Mouse (Mus musculus): ENCODE measurements around the gene Tcf12. TPM values are rescaled to one million over a fixed set of nuclear protein-coding genes. Genes with fewer than 3 reads are reported as not detected.

Tcf12 gene
- polyA plus RNA-seq, 1 experiment from 2014 or later = 230 TPM

DNA sequence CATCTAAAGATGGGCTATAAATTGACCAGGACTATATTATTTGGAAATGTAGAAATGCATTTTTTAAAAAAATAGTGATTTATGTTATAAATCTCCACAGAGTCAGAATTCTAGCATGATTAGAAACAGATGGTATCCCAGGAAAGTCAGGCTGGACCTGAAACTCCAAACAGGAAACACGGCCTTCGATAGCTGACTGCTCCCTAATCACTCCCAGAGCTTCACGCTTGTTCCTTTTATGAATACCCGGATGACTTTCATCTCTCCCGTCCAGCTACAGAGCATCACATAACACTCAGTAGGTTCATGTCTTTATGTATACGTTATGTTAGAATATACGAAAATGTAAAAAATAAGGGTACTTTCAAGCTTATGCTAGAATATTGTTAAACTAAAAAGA is 216.4 kb downstream of the Tcf12 start:
- H3K27me3 ChIP-seq (ENCODE audit: control insufficient read depth, insufficient read depth, low read length) = no peaks in the 10 kb centered on the region
- DNase-seq (ENCODE audit: low spot score) (peak; percentile 94), ATAC-seq (replicated peaks; ENCODE audit: insufficient number of reproducible peaks, low FRiP score, low TSS enrichment, low read depth) (no peak)
- H3K9me3 ChIP-seq (replicated peaks; ENCODE audit: control insufficient read depth, low read length) = no peaks in the 10 kb centered on the region
- WGBS = 12% methylated on average over 7 of the region's 7 CpGs
- H3K4me1 ChIP-seq (ENCODE audit: control insufficient read depth, insufficient read depth, low read length) = no peaks in the 10 kb centered on the region
- no peak overlapping the region for H3K4me2 ChIP-seq (ENCODE audit: low read depth, low read length)
- no peaks in the 10 kb centered on the region for H3K36me3 ChIP-seq (replicated peaks; ENCODE audit: control insufficient read depth, insufficient read depth, low read depth, low read length)
- no peak overlapping the region for H3K27ac ChIP-seq (replicated peaks; ENCODE audit: low read depth, low read length)
- H3K4me3 ChIP-seq (ENCODE audit: low read depth, low read length) = peak overlapping the region; percentile 53
- no peak overlapping the region for H3K9ac ChIP-seq (replicated peaks; ENCODE audit: low read length)

DNA sequence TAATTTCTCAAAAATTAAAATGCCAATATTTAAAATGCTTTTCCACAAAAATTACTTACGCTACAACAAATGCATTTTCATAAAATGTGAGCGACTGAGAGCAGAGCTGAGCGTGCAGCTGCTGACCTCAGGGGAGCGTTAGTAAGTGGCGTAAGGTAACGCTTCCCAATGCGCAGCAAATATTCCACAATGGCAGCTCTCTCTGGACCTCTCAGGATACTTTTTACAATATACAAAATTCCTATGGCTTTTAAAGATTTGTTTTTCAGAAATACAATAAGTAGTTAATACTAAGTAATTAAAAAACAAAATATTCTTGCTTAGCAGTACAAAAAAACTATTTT is 216.8 kb downstream of the Tcf12 start:
- peak overlapping the region; percentile 55 for H3K4me2 ChIP-seq (ENCODE audit: low read depth, low read length)
- no peaks in the 10 kb centered on the region for H3K27me3 ChIP-seq (ENCODE audit: control insufficient read depth, insufficient read depth, low read length)
- H3K9ac ChIP-seq (replicated peaks; ENCODE audit: low read length) = peak overlapping the region; percentile 68
- peak overlapping the region; percentile 53 for H3K4me3 ChIP-seq (ENCODE audit: low read depth, low read length)
- peak overlapping the region; percentile 66 for H3K27ac ChIP-seq (replicated peaks; ENCODE audit: low read depth, low read length)
- H3K36me3 ChIP-seq (replicated peaks; ENCODE audit: control insufficient read depth, insufficient read depth, low read depth, low read length) = no peaks in the 10 kb centered on the region
- 13% methylated on average over 7 of the region's 7 CpGs for WGBS
- ATAC-seq (replicated peaks; ENCODE audit: insufficient number of reproducible peaks, low FRiP score, low TSS enrichment, low read depth) = no peak
- no peaks in the 10 kb centered on the region for H3K9me3 ChIP-seq (replicated peaks; ENCODE audit: control insufficient read depth, low read length)
- peak; percentile 66 for DNase-seq (ENCODE audit: low spot score)
- H3K4me1 ChIP-seq (ENCODE audit: control insufficient read depth, insufficient read depth, low read length) = no peaks in the 10 kb centered on the region

DNA sequence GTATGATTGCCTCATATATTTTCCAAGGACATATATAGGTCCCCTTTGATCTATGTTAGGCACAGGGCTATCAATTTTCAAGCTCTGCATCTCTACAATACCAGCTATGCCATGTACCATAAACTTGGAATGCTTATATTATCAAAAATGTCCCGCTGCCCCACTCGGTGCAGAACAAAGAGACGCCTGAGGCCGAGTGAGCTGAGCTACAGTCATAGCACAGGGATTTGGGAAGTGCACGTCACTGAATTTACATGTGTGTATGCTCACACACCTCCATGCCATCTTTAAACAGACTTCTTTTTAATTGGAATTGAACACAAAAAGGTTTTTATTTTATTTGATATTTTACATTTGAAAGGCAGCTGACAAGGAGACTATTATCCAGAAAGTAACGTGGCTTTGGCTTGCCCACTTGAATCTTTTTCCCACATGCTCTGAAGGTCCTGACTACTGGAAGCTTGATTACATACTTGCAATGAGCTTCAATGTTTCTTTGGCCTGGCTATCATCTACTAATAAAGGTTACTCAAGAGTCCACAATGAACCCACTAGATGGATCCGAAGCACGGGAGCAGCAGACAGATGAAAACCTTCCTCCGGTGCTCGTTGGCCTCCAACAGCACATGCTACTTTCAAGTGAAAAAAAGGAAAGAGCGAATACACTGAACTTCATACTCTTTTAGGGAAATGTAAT is 217.3 kb downstream of the Tcf12 start:
- H3K4me1 ChIP-seq (ENCODE audit: control insufficient read depth, insufficient read depth, low read length) = 0 out of 2 replicates have a peak, but pooled peaks cover 2% of the 10 kb centered on the region
- peak overlapping the region; percentile 68 for H3K9ac ChIP-seq (replicated peaks; ENCODE audit: low read length)
- WGBS = 18% methylated on average over 11 of the region's 11 CpGs
- H3K27me3 ChIP-seq (ENCODE audit: control insufficient read depth, insufficient read depth, low read length) = no peaks in the 10 kb centered on the region
- H3K4me2 ChIP-seq (ENCODE audit: low read depth, low read length) = peak overlapping the region; percentile 55
- ATAC-seq (replicated peaks; ENCODE audit: insufficient number of reproducible peaks, low FRiP score, low TSS enrichment, low read depth) (no peak; the same call in 1 of the 2 replicates), DNase-seq (ENCODE audit: low spot score) (peak; percentile 61)
- peak overlapping the region; percentile 53 for H3K4me3 ChIP-seq (ENCODE audit: low read depth, low read length)
- no peaks in the 10 kb centered on the region for H3K36me3 ChIP-seq (replicated peaks; ENCODE audit: control insufficient read depth, insufficient read depth, low read depth, low read length)
- no peaks in the 10 kb centered on the region for H3K9me3 ChIP-seq (replicated peaks; ENCODE audit: control insufficient read depth, low read length)
- H3K27ac ChIP-seq (replicated peaks; ENCODE audit: low read depth, low read length) = peak overlapping the region; percentile 66

DNA sequence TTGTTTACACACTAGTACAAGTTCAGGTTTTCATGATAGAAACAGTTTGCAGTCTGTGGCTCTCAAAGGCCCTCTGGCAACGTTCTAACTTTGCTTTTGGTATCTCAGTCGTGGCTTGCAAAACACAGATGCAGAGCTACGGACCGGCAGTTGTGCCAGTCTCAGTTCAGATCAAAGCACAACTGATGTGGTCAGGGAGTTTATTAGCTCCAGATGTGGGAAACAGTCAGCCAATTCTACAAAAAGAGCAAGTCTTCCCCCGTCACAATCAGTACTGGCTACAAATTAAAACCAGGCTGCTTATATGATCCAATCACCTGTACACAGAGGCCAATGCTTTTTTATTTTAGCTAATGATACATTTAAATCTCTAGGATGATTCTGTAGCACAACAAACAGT is 223.2 kb downstream of the Tcf12 start:
- Histone ChIP-seq H3K27ac (replicated peaks; ENCODE audit: low read depth, low read length) (0 out of 2 replicates have a peak overlapping the region, but pooled peaks have one; percentile 2), H3K4me2 (ENCODE audit: low read depth, low read length) (no peak overlapping the region), H3K36me3 (replicated peaks; ENCODE audit: control insufficient read depth, insufficient read depth, low read depth, low read length) (no peaks in the 10 kb centered on the region; the same call in 1 of the 2 replicates)

DNA sequence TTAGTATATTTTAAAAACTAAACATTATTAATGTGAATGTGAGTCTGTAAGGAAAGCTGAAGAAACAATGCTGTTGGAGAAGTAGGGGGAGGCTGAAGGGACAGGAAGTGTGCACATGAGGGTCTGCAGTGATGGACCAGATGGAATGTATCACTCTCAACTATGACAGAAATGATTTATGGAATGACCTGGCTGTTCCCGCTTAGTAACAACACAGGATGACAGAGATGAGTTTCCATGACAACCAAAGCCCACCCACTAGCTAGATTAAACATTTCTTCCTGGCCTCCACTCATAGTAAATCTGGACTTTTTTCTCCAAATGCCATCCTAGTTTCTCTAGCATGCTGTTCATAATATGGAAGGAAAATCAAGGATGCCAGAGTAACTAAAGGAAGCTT is 231.0 kb downstream of the Tcf12 start:
- Histone ChIP-seq H3K9ac (replicated peaks; ENCODE audit: low read length) (no peak overlapping the region), H3K4me3 (ENCODE audit: low read depth, low read length) (no peak overlapping the region), H3K27ac (replicated peaks; ENCODE audit: low read depth, low read length) (0 out of 2 replicates have a peak overlapping the region, but pooled peaks have one; percentile 29), H3K4me2 (ENCODE audit: low read depth, low read length) (no peak overlapping the region), H3K4me1 (ENCODE audit: control insufficient read depth, insufficient read depth, low read length) (no peaks in the 10 kb centered on the region), H3K36me3 (replicated peaks; ENCODE audit: control insufficient read depth, insufficient read depth, low read depth, low read length) (no peaks in the 10 kb centered on the region; the same call in 1 of the 2 replicates), H3K9me3 (replicated peaks; ENCODE audit: control insufficient read depth, low read length) (no peaks in the 10 kb centered on the region), H3K27me3 (ENCODE audit: control insufficient read depth, insufficient read depth, low read length) (no peaks in the 10 kb centered on the region)
- ATAC-seq (replicated peaks; ENCODE audit: insufficient number of reproducible peaks, low FRiP score, low TSS enrichment, low read depth) (no peak), DNase-seq (ENCODE audit: low spot score) (peak; percentile 75)
- WGBS = 8% methylated on average over 1 of the region's 1 CpGs

More for the DNA sequence above, 223.2 kb downstream of the Tcf12 start:
- H3K9me3 ChIP-seq (replicated peaks; ENCODE audit: control insufficient read depth, low read length) = no peaks in the 10 kb centered on the region
- no peaks in the 10 kb centered on the region for H3K27me3 ChIP-seq (ENCODE audit: control insufficient read depth, insufficient read depth, low read length)
- no peak overlapping the region for H3K4me3 ChIP-seq (ENCODE audit: low read depth, low read length)
- 13% methylated on average over 5 of the region's 5 CpGs for WGBS
- 0 out of 2 replicates have a peak, but pooled peaks cover 3% of the 10 kb centered on the region for H3K4me1 ChIP-seq (ENCODE audit: control insufficient read depth, insufficient read depth, low read length)
- ATAC-seq (replicated peaks; ENCODE audit: insufficient number of reproducible peaks, low FRiP score, low TSS enrichment, low read depth) = peak; percentile 59; the same call in 1 of the 2 replicates
- peak; percentile 94 for DNase-seq (ENCODE audit: low spot score)
- H3K9ac ChIP-seq (replicated peaks; ENCODE audit: low read length) = no peak overlapping the region

DNA sequence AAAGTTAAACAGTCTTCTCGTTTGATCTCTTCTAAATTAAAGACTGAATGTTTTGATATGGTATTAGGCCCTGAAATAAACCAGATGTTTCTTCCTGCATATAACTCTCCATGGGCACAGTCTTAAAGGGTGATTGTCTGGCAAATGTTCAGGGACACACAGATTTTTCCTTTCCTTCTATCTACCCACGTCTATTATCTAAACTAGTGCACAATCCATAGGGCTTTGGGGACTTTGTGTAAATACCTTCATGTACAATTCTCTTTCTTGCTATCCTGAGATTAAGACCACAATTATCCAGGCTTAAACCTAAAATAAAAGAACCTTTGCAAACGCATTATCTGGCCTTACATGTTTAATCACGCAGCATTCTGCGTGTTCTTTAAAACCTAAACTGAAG is 231.7 kb downstream of the Tcf12 start:
- no peak overlapping the region for H3K4me2 ChIP-seq (ENCODE audit: low read depth, low read length)
- DNase-seq (ENCODE audit: low spot score) (peak; percentile 45), ATAC-seq (replicated peaks; ENCODE audit: insufficient number of reproducible peaks, low FRiP score, low TSS enrichment, low read depth) (no peak)
- no peaks in the 10 kb centered on the region; the same call in 1 of the 2 replicates for H3K36me3 ChIP-seq (replicated peaks; ENCODE audit: control insufficient read depth, insufficient read depth, low read depth, low read length)
- H3K27me3 ChIP-seq (ENCODE audit: control insufficient read depth, insufficient read depth, low read length) = no peaks in the 10 kb centered on the region
- 0 out of 2 replicates have a peak overlapping the region, but pooled peaks have one; percentile 25 for H3K27ac ChIP-seq (replicated peaks; ENCODE audit: low read depth, low read length)
- 32% methylated on average over 5 of the region's 5 CpGs for WGBS
- H3K4me1 ChIP-seq (ENCODE audit: control insufficient read depth, insufficient read depth, low read length) = no peaks in the 10 kb centered on the region
- H3K9ac ChIP-seq (replicated peaks; ENCODE audit: low read length) = no peak overlapping the region
- no peaks in the 10 kb centered on the region for H3K9me3 ChIP-seq (replicated peaks; ENCODE audit: control insufficient read depth, low read length)
- no peak overlapping the region for H3K4me3 ChIP-seq (ENCODE audit: low read depth, low read length)

DNA sequence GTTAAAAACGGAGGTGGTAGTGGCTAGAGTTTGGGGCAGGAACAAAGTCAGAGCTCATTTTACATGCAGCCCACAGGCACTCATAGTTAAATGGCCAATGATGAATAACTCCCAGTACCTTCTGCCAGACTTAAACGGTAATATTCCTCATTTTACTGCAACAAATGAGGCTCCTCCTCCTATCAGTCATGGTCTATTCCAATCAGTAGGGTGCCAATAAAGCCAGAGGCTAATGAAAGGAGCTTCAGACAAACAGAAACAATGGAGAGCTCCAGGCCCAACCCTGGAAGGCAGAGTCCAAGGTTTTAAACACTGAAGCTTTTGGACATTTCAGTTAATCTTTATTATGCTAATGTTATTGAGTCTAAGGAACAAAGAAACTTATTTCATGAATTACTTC is 232.3 kb downstream of the Tcf12 start:
- Histone ChIP-seq H3K36me3 (replicated peaks; ENCODE audit: control insufficient read depth, insufficient read depth, low read depth, low read length) (no peaks in the 10 kb centered on the region; the same call in 1 of the 2 replicates), H3K9ac (replicated peaks; ENCODE audit: low read length) (no peak overlapping the region), H3K4me2 (ENCODE audit: low read depth, low read length) (no peak overlapping the region), H3K4me3 (ENCODE audit: low read depth, low read length) (no peak overlapping the region), H3K27me3 (ENCODE audit: control insufficient read depth, insufficient read depth, low read length) (no peaks in the 10 kb centered on the region), H3K4me1 (ENCODE audit: control insufficient read depth, insufficient read depth, low read length) (no peaks in the 10 kb centered on the region), H3K27ac (replicated peaks; ENCODE audit: low read depth, low read length) (no peak overlapping the region), H3K9me3 (replicated peaks; ENCODE audit: control insufficient read depth, low read length) (no peaks in the 10 kb centered on the region)
- DNase-seq (ENCODE audit: low spot score) (peak; percentile 38), ATAC-seq (replicated peaks; ENCODE audit: insufficient number of reproducible peaks, low FRiP score, low TSS enrichment, low read depth) (peak; percentile 35; the same call in 1 of the 2 replicates)
- WGBS = 29% methylated on average over 2 of the region's 2 CpGs

DNA sequence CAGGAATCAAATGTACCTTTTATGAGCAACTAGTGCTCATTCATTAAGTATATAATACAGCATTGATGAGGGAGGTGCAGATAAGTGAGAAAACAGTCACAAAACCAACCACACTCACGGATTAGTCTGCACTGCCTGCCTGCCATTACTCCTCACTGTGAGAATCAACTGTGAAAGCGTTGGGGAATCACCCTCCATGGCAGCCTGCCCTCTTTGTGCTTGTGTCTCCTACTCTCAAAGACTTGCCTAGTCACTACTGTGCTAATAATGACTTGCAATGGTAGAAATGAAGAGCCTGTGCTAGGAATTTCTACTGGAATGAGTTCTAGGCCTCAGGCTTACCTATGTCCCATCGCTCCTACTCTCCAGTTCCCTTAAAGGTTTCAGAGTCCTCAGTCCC is 233.8 kb downstream of the Tcf12 start:
- H3K27ac ChIP-seq (replicated peaks; ENCODE audit: low read depth, low read length) = no peak overlapping the region
- H3K27me3 ChIP-seq (ENCODE audit: control insufficient read depth, insufficient read depth, low read length) = no peaks in the 10 kb centered on the region
- no peaks in the 10 kb centered on the region; the same call in 1 of the 2 replicates for H3K36me3 ChIP-seq (replicated peaks; ENCODE audit: control insufficient read depth, insufficient read depth, low read depth, low read length)
- H3K9me3 ChIP-seq (replicated peaks; ENCODE audit: control insufficient read depth, low read length) = no peaks in the 10 kb centered on the region
- DNase-seq (ENCODE audit: low spot score) (no peak), ATAC-seq (replicated peaks; ENCODE audit: insufficient number of reproducible peaks, low FRiP score, low TSS enrichment, low read depth) (no peak)
- H3K4me3 ChIP-seq (ENCODE audit: low read depth, low read length) = no peak overlapping the region
- no peak overlapping the region for H3K9ac ChIP-seq (replicated peaks; ENCODE audit: low read length)
- no peak overlapping the region for H3K4me2 ChIP-seq (ENCODE audit: low read depth, low read length)
- WGBS = 89% methylated on average over 3 of the region's 3 CpGs
- H3K4me1 ChIP-seq (ENCODE audit: control insufficient read depth, insufficient read depth, low read length) = no peaks in the 10 kb centered on the region
